Mouse (Mus musculus) layer of hippocampus, adult 18-20 months (tissue): ENCODE data around the gene Rft1. TPM values are rescaled to one million over a fixed set of nuclear protein-coding genes. Genes with fewer than 3 reads are reported as not detected.

ENCODE experiments used
- DNase-seq, 2 experiments: peaks; one replicate each; pipeline ENCODE4 v3.0.0; 2022; ENCODE audit warnings: low spot score in 2 of 2
- total RNA-seq, 2 experiments: library from RNA; stranded (reverse); gene quantifications; 2 replicates each; pipeline ENCODE4 v1.2.3; 2021

The Rft1 gene
- total RNA-seq, 2 experiments from 2014 or later = 10.9 TPM

DNA sequence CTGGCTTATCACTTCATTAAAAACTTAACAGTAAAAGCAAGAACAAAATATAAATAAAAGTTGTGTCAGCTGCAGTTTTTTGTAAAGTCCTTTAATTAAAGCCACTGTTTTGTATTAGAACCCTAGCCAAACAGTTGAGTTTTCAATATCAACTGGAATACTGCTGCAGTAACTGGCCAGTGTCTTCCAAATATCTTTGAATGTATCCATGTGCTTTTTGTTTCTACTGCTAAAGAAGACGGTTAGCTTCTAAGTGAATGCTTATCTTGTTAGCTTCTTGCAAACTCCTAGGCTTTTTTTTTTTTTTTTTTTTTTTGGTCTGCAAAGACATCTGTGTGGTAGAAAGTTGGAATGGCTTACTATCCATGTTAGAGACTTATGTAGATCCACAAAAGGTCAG lies 65.4 kb downstream of the Rft1 start:
- no peak for DNase-seq

GRCm38 (mm10) chr14:30721850-30722249 lies 67.7 kb downstream of the Rft1 start:
- DNase-seq = no peak

DNA sequence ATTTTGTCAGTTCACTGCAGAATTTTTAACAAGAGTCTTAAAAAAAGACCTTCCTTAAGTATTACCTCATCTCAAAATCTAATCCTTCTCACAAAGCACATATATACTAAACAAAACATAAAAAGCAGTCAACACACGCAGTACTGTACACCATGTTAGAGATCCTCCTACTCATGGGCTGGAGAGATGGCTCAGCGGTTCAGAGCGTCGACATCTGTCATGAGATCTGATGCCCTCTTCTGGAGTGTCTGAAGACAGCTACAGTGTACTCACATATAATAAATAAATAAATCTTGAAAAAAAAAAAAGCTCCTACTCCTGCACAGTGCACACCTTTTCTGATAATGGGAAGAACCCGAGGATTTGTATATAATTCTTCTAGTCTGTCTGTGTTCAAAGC lies 68.2 kb downstream of the Rft1 start:
- DNase-seq = peak in 1 of 2 experiments; percentile 27

DNA sequence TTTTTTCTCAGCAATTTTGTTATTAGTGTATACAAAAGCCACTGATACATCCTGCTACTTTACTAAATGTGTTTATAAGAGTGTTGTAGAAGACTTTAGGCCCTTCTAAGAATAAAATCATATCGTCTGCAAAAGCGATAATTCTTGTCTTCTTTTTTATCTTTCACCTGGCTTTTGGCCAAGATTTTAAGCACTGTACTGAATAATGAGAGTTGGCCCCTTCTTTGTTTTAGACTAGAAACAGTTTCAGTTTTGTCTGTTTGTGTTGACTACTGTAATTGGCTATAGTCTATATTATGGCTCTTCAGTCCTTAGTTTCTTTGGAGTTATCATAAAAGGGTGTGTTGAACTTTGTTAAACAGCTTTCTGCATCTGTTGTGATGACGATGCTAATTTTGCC lies 77.7 kb downstream of the Rft1 start:
- DNase-seq = no peak

DNA sequence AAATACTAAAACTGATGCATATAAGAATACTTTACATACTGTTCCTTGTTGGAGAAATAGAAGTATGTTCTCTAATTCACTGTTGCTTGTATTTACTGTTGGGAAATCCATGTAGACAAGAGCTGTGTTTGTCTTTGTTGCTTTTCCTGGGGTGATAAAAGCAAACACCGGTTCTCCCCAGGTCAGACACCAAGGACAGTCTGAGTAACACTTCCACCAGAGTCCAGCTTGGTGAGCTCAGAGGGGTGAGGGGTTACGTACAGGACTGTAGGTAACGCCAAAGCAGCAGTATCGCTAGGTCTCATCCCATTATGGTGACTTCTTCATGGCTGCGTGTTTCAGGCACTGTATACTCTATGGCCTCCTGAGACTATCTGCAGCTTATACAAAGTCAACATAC lies 80.5 kb downstream of the Rft1 start:
- no peak for DNase-seq

DNA sequence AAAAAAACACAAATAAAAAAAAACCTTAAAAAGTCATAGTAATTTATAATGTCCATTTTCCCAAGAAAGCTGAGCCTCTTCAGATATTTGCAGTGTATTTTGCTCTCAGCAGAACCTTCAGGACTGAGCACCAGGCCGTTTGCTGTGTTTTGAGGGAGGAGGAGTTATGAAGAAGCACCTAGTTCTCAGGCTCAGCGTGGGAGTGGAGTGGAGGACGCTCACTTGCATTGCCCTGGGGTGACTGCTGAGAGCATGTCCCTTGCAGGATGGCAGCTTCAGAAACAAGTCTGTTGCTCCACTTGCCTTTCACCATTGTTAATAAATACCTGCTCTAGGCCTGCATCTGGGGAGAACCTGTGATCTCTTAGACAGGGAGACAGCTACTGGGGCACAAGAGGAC lies 81.7 kb downstream of the Rft1 start:
- DNase-seq = no peak

DNA sequence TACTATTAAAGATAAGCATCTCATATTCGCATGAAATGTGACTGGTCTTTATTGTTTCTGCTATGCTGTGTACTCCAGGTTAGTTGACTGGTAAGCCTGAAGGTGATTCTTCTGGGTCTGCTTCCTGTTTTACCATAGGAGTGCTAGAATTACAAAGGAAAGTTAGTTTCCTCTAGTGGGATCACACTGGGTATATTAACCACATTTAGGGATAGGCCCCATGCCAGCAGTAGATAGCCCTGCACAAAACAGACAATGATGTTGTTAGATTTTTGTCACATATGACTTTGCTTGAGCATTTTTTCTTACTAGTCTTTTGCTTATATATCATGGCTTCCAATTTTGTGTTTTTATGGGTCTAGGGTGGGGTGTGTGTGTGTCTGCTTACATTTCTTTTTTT lies 82.3 kb downstream of the Rft1 start:
- DNase-seq = no peak

Other genes starting within 250 kb of the Rft1 start
- 10 to 100 TPM; 22.8 to 23.2 TPM for gene Dcp1a, start 174.8 kb upstream of the Rft1 start, total RNA-seq
- gene Cacna1d, start 162.9 kb upstream of the Rft1 start, total RNA-seq = 10 to 100 TPM; 39.7 to 43.9 TPM
- gene Tkt, start 106.0 kb upstream of the Rft1 start, total RNA-seq = 100 to 1,000 TPM; 186 to 187 TPM
- 10 to 100 TPM; 31.5 to 38.1 TPM for gene Prkcd, start 28.1 kb upstream of the Rft1 start, total RNA-seq
- 10 to 100 TPM; 36.4 to 36.5 TPM for gene Sfmbt1, start 60.5 kb downstream of the Rft1 start, total RNA-seq
- 10 to 100 TPM; 18.5 to 20.6 TPM for gene Tmem110, start 171.2 kb downstream of the Rft1 start, total RNA-seq
- 1 to 10 TPM in 1 of 2 experiments, under 1 TPM in 1; 0.89 to 1.8 TPM for gene Mustn1, start 224.8 kb downstream of the Rft1 start, total RNA-seq
- gene Itih4, start 232.1 kb downstream of the Rft1 start, total RNA-seq = under 1 TPM in 1 of 2 experiments, not detected in 1; 0.15 TPM